10 mouse cellular contexts compared by ENCODE assay signal in the genomic region with DNA sequence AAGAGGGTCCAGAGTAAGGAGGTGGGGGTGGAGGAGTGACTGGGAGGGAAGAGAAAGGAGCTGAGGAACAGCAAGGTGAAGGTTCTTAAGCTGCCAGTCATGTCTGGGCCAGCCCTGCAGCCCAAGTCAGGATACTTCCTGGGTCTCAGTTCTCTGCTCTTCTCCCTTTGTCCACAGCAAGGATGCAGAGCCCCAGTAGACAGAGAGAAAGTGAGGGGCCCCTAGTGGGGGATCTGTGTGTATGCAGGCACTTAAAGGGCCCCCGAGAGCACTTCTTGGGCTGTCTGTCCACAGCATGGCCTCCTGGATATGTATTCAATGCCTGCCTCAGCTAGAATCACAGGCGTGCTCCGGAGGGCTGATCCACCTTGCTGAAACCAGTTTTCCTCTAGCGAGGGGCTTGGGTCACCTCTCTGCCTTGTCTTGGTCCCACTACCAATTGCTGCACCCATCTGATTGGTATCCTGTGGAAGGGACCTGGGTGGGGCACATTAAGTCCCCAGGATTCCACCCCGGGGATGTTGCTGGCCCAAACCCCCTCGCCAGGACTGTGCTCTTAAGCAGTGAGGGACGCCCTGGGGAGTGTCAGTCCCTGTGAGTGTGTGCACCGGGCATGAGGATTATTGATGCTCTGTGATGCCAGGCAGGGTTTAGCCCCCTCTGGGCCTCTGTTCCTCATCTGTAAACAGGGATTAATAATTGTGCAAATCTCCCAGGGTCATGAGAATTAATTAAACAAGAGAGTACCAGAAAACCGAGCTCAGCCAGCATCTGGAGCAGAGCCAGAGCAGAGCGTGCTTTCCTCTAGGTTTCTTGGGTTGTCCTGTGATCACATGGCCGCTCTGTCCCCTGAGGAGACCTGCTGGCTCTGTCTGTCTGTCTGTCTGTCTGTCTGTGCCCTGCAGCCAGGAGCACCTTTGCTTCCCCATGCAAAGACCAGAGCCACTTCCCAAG. TPM values are rescaled to one million over a fixed set of nuclear protein-coding genes. Genes with fewer than 3 reads are reported as not detected.
DNase-seq lines count a peak whose midpoint lies in the region; ATAC-seq lines count a peak whose summit lies in the region.
"Had no signal": no experiment of that assay in that cellular context is flagged by ENCODE, and none has a peak within 500 bp of the region (broad histone marks: within the 10 kb centered on the region; RNA-seq: fewer than 3 reads in every experiment).

No protein-coding gene starts in this region.

- no peak overlapping the region for H3K4me2 ChIP-seq in heart, embryonic 11.5 days
- H3K4me2 ChIP-seq: hindbrain, embryonic 15.5 days had no signal

- 0 out of 2 replicates have a peak, but pooled peaks have one; percentile 12 for ATAC-seq in heart, embryonic 11.5 days (replicated peaks; ENCODE audit: insufficient number of reproducible peaks, low FRiP score, low TSS enrichment)
- peak; percentile 61 for ATAC-seq in inflammation-experienced regulatory T-cells, adult 6 months

- H3K4me3 ChIP-seq in heart, embryonic 11.5 days (ENCODE audit: low read depth, low read length) = no peak overlapping the region
- H3K4me3 ChIP-seq: hindbrain, embryonic 15.5 days had no signal

- WGBS in heart, embryonic 11.5 days (ENCODE audit: insufficient replicate concordance) = 58% methylated on average over 11 of the region's 11 CpGs

- intact Hi-C loops in left cerebral cortex, postnatal 36 days (cut with DNase I) = no loop called here

- H3K4me1 ChIP-seq in heart, embryonic 11.5 days (ENCODE audit: control insufficient read depth, insufficient read depth, low read length) = peaks cover 50% of the 10 kb centered on the region

- H3K27ac ChIP-seq in heart, embryonic 11.5 days (ENCODE audit: low read depth, low read length) = no peak overlapping the region
- H3K27ac ChIP-seq: hindbrain, embryonic 15.5 days had no signal

- H3K36me3 ChIP-seq in heart, embryonic 11.5 days (ENCODE audit: control insufficient read depth, insufficient read depth, low read length) = no peaks in the 10 kb centered on the region
- H3K36me3 ChIP-seq: G1E; hindbrain, embryonic 15.5 days had no signal

- no peaks in the 10 kb centered on the region for H3K9me3 ChIP-seq in heart, embryonic 11.5 days (replicated peaks; ENCODE audit: control insufficient read depth, low read length)
- H3K9me3 ChIP-seq: G1E; hindbrain, embryonic 15.5 days had no signal

- peak overlapping the region; percentile 46; the same call in 1 of the 2 replicates for H3K9ac ChIP-seq in heart, embryonic 11.5 days (ENCODE audit: low read depth, low read length)
- H3K9ac ChIP-seq: hindbrain, embryonic 15.5 days had no signal

- DNase-seq in heart, adult 11 months = no peak
- peak; percentile 75 for DNase-seq in brain, adult 2 months (ENCODE audit: low read depth, low spot score)
- peak; percentile 57 to 65 for DNase-seq in lung, postnatal 4 days
- peak; percentile 61 for DNase-seq in thymus, postnatal 14 days
- DNase-seq in left cerebral cortex, postnatal 36 days (ENCODE audit: low spot score in 2 of 2) = no peak
- no peak for DNase-seq in ovary, postnatal 36 days (ENCODE audit: low spot score)

- no peaks in the 10 kb centered on the region for H3K27me3 ChIP-seq in heart, embryonic 11.5 days (ENCODE audit: control insufficient read depth, insufficient read depth, low read length)
- H3K27me3 ChIP-seq: hindbrain, embryonic 15.5 days had no signal

RNA-seq across cellular contexts. Expression of a gene that starts 26.5 kb away (rescaled TPM):
- polyA plus RNA-seq in heart, embryonic 11.5 days (2014; fragmentation: Nextera tagmentation; extraction: Ambion mirVana) = 19.8 and 22.0 TPM in 2 replicates
- 10 to 100 TPM; 20.2 to 22.2 (median 21.4) TPM for polyA plus RNA-seq in inflammation-experienced regulatory T-cells, adult 6 months (2017; shearing (Covaris generic))
- 100 to 1,000 TPM; 103 to 118 TPM for total RNA-seq in left cerebral cortex, postnatal 36 days (2021)

RNA-seq across cellular contexts. Expression of a gene that starts 34.3 kb away (rescaled TPM):
- polyA plus RNA-seq in heart, embryonic 11.5 days (2014; fragmentation: Nextera tagmentation; extraction: Ambion mirVana) = 695 and 851 TPM in 2 replicates
- 1,000 to 10,000 TPM; 1,038 to 1,832 (median 1,102) TPM for polyA plus RNA-seq in inflammation-experienced regulatory T-cells, adult 6 months (2017; shearing (Covaris generic))
- total RNA-seq in left cerebral cortex, postnatal 36 days (2021) = 100 to 1,000 TPM; 278 to 331 TPM

RNA-seq across cellular contexts. Expression of a gene that starts 43.2 kb away (rescaled TPM):
- 23.2 and 27.7 TPM in 2 replicates for polyA plus RNA-seq in heart, embryonic 11.5 days (2014; fragmentation: Nextera tagmentation; extraction: Ambion mirVana)
- polyA plus RNA-seq in inflammation-experienced regulatory T-cells, adult 6 months (2017; shearing (Covaris generic)) = 10 to 100 TPM in 1 of 3 experiments, 1 to 10 TPM in 2; 8.9 to 14.6 (median 9.4) TPM
- total RNA-seq in left cerebral cortex, postnatal 36 days (2021) = 10 to 100 TPM; 15.4 to 16.0 TPM

RNA-seq across cellular contexts. Expression of a gene that starts 52.3 kb away (rescaled TPM):
- polyA plus RNA-seq in heart, embryonic 11.5 days (2014; fragmentation: Nextera tagmentation; extraction: Ambion mirVana) = 4.7 and 5.0 TPM in 2 replicates
- 10 to 100 TPM in 2 of 3 experiments, 1 to 10 TPM in 1; 6.3 to 17.6 (median 12.6) TPM for polyA plus RNA-seq in inflammation-experienced regulatory T-cells, adult 6 months (2017; shearing (Covaris generic))
- total RNA-seq in left cerebral cortex, postnatal 36 days (2021) = 10 to 100 TPM in 1 of 2 experiments, 1 to 10 TPM in 1; 8.8 to 11.4 TPM

RNA-seq across cellular contexts. Expression of a gene that starts 52.6 kb away (rescaled TPM):
- 41.2 and 41.9 TPM in 2 replicates for polyA plus RNA-seq in heart, embryonic 11.5 days (2014; fragmentation: Nextera tagmentation; extraction: Ambion mirVana)
- polyA plus RNA-seq in inflammation-experienced regulatory T-cells, adult 6 months (2017; shearing (Covaris generic)) = 10 to 100 TPM in 2 of 3 experiments, 1 to 10 TPM in 1; 8.1 to 14.9 (median 14.4) TPM
- 10 to 100 TPM; 36.8 to 38.3 TPM for total RNA-seq in left cerebral cortex, postnatal 36 days (2021)

Comparison
In these comparisons a context has a peak if more than half of its experiments do, and no peak if none do; other contexts are left out.
1. DNase-seq: peak in brain, adult 2 months (single experiment), lung, postnatal 4 days (2 of 2) and thymus, postnatal 14 days (single experiment); none in heart, adult 11 months (single experiment), left cerebral cortex, postnatal 36 days (0 of 2) and ovary, postnatal 36 days (single experiment).